Mouse (Mus musculus) lung, postnatal 0 days (tissue): Measurements from ENCODE around the gene Slc12a9.

ENCODE experiments used
- CTCF ChIP-seq: IDR thresholded peaks from 2 replicates; pipeline ENCODE4 v1.5.1; 2016; ENCODE audit warnings: antibody characterized with exemption, mild to moderate bottlenecking
- EP300 ChIP-seq: IDR thresholded peaks from 2 replicates; pipeline ENCODE4 v1.6.1; 2016; ENCODE audit warnings: antibody characterized with exemption, mild to moderate bottlenecking, control low read depth

DNA sequence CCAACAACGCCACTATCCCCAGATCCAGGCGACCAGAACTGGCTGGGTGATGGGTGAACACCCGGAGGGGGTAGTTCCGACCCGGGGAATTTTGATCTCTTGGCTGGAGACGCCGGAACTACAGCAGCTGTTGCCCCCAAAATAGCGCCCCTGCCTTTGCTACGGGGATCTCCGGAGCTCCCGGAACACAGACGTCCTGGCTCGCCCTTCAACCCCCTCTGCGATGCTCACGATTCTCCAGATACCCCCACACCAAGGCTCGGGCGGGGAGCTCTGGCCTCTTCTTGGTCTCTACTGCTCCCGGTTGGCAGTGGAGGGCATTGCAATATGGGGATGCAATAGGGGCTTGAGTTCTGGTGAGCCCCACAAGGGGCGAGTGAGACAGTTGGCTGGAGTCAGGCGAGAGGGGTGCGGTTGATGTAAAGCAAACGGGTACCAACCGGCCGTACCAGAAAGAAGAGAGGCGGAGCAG, 44.4 kb downstream of the Slc12a9 start:
- TF ChIP-seq CTCF (peak; percentile 58), EP300 (no peak)
